Mouse (Mus musculus) heart, adult 9 months (tissue): ENCODE data around the gene Mis18a.

ENCODE experiments used
- DNase-seq, 2 experiments: peaks; one replicate each; pipeline ENCODE4 v3.0.0; 2022; ENCODE audit warnings: low spot score in 2 of 2

The Mis18a gene

DNA sequence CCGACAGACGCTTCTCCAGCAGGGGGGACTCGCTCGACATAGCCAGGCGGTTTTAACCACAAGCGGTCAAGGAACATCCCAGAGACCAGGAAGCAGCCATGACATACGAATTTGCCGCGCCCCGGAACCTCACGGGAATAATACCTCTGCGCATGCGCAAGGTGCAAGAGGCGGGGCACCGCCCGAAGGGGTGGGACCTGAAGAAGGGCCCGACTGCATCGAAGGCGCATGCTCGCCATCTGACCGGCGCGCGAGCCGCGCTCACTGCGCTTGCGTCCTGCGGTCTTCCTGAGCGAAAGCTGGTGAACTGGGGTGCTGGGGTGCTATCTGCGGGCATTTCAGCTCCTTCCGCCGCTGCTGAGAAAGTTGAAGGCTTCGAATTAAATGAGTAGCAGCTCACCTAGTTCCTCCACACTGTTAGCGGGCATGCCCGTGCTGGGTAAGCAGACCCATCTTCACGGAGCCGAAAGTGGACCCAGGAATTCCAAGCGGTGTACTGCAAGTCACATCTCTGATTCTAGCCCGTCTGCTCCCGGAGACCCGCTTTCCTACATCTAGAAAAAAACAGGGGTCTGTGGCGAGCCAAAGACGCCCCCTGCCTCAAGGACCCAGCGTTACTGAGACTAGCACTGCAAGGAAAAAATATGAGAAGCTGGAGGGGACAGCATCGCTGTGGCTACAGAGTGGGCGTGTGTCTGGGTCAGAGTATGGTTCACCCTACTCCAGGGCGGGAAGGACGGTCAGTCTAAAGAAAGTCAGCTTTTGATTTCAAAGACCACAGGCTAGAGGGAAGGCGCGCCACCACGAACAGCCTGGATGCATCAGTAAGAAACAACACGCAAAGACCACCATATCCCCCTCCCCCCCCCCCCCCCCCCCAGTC, at the start of gene Mis18a:
Gene Mis18a, minus strand, starts transcription at position 172 of the 883 bp plus-strand sequence.
- DNase-seq: peak; percentile 93 to 95

DNA sequence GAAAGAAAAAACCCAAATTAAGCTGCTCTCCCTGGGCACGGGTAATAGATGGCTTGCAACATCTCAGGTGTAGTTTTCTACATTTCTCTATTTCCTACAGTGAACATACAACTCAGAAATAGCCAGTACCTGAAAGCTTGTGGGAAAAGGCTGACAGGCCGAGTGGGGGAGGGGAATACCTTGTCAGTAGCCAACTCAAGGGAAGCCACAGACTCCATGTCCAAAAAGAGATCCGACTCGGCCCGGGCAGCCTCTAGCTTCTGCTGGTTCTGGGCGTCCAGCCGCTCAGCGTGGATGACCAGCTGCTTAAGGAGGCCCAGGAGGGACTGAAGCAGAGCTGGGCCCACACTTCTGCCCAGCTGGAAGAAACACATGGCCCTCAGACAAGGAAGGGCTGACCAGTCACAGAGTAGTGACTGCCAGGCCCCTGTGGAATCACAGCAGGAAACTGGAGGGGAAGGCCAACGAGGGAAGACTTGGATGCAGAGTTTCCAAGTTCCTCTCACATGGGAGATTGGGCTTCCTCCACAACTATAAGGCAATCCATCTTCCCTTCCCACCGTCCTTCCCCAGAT, 48.8 kb upstream of the Mis18a start:
- peak in 1 of 2 experiments; percentile 32 for DNase-seq

DNA sequence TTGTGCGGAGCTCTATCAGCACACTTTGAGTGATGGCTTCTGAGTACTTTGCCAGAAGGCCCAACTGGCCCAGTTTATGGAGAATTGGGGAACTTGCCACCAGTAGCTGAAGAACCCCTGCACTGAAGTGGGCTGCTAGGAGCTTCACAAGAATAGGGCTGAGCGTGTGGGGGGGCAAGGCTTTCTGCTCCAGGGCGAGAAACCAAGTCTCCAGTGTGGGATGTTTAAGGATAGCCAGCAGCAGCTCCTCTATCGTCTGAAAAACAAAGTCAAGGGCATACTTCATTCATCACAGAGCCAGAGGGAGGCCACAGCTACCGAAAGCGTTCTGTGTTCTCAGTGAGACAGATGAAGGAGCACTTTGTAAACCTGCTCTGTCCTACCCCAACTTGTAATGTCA, 47.4 kb upstream of the Mis18a start:
- no peak for DNase-seq

DNA sequence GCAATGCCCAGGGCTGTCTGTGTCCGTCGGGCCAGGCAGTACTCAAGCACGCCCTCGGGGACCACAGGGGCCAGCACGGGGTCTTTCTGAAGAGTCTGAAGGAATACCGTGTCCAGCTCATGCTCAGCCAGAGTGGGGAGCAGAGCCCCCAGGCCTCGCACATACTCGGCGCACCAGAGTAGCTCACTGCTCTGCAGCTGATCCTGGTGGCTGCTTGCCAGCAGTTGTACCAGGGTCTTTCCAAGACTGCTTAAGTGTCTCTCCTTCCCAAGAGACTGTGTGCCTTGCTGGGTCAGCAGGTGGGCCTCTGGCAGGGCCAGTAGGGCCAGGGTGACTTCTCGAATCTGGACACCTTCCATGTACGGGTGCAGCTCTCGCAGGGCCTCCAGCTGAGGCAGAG, 47.0 kb upstream of the Mis18a start:
- DNase-seq: no peak

DNA sequence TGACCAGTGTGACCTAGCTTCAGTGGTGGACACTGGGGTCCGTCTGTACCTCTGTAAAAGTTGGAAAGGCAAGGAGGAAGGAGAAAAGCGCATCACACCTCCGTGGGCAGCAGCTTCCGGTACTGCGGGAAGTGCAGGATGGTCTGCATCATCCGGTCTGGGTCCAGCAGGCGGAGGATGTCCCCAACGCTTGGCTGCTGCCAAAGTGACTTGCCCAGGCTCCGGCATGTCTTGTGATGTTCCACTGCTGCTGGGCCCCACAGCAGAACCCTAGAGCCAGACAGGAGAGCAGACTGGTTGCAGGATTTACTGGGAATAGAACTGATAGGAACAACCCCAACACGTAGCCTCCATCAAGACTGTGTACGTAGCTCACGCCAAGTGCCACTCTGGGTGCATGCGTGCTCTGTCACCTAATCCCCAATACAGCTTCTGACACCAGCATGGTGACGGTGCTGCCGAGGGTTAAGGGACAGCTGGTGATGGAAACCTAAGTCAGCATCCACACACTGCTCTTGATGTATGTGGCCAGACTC, 39.8 kb upstream of the Mis18a start:
- no peak for DNase-seq

DNA sequence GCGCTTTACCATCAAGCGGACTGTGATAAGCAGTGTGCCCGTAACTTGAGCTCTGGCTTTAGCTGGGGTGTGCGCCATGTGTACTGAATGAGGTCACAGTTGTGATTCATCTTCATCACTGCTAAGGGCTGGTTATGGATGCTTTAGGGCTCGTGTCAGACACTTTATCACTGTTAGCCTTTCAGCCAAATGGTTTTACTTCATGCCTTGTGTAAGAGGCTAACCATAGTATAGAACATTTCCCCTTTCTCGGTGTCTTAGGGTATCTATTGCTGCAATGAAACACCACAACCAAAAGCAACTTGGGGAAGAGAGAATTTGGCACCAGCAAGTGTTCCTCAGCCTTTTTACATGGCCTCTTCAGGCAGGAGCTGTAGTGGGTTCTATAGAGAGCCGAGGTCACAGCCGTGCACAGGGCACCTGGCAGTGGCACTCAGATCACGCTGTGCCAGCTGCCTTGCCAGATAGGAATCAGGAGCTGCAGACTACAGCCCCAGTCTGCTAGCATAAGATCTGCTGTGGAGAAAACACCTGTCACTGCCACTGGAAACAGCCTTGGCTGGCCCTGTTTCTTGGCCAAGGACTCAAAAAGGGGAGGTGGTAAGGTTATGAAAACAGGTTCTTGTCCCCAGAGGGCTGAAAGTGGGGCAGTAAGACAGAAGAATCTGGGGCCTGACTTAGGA, 38.1 kb upstream of the Mis18a start:
- no peak for DNase-seq

DNA sequence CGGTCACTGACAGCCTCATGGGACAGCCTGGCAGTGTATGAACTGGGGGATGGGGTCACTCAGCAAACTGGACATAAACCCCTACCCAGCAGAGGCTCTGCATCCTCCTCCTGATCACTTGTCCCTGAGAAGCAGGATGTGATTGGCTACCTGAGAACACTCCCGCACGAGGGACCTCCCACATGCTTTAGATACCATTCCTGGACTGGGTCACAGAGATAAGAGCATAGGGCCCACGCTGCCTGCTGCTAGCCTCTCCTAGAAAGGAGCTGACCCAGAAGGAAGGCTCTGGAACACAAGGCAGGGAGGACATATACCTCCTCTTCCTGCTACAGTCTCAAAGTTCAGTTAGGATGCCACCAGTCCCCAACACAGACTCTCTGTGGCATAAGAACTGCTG, 33.3 kb upstream of the Mis18a start:
- no peak for DNase-seq

DNA sequence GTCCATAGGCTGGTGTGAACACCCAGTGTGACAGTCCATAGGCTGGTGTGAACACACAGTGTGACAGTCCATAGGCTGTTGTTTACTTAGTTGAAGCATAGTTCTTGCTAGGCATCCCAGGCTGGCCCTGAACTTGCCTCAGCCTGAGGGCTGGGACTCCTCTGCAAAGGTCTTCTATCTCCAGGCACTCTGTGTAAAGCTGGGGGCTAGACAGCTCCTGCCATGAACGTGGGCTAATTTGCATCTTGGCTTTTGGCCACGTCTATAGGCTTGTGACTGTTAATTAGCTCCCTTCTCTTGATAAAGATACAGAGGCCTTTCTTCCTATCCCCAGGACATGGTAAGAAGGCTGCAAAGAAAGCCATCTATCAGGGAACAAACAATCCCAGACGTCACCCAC, 32.1 kb upstream of the Mis18a start:
- no peak for DNase-seq

DNA sequence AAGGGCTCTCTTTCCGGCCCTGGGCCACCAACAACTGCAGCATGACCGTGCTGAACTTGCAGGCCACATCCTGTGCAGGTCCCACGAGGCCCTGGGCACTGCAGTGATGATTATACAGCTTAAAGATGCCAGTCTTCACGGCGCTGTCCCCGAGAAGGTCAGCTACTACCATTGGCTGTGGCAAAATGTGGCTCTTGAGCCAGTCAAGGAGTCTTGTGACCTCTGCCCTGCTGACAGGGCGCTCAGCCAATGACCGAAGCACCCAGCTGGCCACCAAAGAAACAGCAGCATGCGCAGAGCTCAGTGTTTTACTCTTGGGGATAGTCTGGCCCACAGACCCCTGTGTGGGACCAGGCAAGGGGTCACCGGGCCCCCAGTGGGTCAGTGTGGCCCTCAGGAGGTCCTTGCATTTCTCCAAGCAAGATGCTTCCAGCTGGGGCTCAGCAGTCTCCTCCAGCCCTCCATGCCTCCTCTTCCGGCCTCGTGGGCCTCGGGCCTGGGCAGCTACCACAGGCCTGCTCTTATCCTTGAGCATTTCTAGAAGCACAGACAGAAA, 26.3 kb upstream of the Mis18a start:
- no peak for DNase-seq

DNA sequence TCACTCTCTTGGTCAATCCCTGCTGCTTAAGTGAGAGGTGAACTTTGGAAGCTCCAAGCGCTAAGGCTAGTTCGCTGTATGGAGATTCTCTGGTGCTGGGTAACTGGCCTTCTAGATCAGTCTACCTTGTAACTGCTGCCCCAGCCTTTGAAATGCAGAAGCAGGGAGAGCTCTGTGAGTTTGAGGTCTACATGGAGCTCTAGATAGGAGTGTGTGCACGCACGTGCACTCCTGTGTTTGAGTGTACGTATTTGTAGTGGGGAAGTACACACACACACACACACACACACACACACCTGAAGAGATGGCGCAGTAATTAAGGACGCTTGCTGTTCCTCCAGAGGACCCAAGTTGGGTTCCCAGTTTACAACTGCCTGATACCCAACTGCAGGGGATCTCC, 21.0 kb upstream of the Mis18a start:
- DNase-seq: no peak

DNA sequence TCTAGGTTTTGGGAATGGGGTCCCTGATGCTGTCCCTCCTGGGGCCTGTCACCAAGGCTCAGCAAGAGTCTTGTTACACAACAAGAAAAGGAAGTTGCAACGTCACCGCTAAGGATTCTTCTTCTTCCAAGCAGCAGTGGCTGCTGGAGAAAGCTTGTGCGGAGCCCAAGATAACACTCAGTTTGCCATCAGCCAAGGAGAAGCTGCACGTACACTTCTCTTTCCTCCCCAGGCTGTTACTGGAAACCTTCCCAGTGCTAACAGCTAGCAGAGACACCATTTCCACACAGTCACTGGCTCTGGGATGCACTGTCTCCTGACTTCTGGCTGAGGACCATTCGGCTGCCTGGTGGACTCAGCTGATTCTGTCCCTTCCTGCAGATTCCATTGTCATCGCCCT, 19.9 kb upstream of the Mis18a start:
- peak; percentile 63 to 78 for DNase-seq

DNA sequence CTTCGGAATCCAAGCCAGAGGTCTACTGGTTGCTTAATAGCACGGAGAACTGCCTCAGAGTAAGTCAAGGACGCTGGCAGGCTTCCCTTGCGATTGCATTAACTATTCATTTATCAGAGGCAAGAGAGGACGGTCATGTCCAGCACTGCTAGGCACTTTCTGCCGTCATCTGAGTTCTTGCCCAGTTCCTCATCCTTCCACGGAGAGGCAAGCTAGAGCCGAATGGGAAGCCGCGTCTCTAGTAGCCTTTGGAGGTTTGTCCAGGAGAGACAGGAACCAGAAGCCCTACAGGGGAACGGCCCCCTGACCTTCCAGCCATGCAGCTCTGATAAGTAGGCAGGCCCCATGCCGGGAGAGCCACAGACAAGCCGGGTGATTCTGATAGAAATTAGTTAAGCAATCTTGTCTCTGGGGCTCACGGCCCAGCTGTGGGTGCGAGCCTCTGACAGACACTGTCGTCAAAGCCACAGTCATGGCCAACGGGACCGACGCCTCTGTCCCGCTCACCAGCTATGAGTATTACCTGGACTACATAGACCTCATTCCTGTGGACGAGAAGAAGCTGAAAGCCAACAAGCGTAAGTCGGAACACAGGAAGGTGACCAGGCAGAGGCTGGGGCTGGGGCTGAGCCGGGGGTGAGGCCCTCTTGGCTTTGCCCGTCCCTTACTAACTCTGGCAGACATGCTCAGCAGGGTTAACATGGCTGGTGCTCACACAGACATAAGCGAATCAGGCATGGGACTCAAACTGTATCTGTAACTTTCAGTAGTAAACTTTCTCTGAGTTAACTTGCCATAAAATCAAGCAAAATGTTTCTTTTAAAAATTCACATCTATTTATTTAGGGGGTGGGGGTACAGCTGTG, 11.1 kb upstream of the Mis18a start, which contains the start of gene Mrap:
Gene Mrap, plus strand, starts transcription at position 116 of the 865 bp plus-strand sequence.
- peak; percentile 76 to 78 for DNase-seq

DNA sequence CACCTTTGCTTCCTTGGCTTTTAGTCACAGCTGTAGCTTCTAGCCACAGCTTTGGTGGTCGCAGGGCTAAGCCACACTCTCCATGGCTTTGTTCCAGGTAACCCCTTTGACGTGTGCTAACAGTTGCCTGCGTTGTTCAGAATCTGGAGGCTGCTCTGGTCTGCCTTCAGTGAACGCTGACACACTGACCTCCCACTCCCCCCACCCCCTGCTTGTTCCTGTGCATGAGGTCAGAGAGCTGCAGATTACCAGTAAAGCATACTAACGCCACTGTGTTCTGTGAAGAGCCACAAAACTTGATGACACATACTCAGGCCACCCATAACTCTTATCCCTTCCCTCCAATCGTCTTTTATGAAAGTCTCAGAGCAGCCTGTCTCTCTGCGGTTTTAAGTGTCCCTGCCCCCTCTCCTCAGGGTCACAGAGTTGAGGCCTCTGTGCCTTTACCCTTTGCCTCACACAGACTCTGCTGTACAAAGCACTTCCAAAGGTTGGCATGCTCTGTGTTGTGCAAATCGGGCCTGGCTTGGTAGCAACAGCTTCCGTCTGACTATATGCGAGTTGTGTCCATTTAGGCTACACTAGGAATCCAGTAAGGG, 9.6 kb upstream of the Mis18a start:
- DNase-seq: no peak

DNA sequence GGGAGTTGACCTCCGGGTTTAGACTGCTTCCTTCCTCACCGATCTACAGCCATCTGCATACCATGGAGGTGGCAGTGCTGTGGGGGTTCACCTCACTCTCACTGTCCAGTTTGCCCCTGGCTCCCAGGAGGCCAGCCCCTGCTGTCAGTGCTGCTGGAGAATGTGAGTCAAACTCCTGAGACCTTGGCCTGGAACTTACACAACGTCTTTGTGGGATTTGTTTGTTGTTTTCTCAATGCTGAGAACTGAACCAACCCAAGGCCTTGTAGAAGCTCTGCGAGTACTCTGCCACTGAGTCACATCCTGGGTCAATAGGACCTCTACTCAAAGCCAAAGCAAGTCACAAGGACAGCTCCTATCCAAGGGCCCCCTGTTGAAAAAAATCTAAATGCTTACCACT, 8.4 kb upstream of the Mis18a start:
- DNase-seq: no peak

DNA sequence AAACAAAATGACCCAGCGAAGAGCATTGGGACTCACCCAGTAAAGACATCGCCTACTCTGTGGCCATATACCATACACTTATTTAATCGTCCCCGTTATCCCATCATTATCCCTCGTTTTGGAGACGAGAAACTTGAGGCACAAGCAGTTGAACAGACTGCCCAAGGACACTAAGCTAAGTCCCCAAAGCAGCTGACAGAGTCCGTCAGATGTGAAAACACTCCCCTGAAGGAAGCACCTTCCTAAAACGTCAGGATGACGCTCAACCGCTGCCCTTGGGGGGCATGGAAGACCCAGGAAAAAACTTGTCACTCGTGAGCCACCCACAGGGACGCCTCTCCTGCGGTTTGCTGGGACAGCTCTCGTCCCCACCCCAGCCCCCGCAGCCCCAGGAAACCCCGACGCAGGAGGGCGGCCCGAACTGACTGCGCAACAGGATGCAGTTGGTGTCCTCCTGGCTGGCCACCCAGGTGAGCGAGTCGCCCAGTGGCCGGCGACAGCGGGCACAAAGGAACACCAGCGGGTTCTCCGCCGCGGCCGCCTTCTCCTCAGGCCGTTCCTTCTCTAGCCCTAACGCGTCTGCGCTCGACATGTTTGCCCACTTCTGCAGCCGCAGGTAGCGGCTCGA, 490 bp downstream of the Mis18a start:
- DNase-seq: no peak

DNA sequence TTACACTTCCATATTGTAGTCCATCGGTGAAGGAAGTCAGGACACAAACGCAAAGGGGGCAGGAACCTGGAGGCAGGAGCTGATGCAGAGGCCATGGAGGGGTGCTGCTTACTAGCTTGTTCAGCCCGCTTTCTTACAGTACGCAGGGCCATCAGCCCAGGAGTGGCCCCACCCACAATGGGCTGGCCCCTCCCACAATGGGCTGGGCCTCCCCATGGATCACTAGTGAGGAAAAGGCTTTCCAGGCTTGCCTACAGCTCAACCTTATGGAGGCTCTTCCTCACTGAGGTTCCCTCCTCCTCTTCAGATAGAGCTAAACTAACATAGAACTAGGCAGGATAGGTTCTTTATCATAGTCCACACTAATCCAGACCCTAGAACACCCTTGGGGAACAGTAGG, 3.2 kb downstream of the Mis18a start:
- no peak for DNase-seq

DNA sequence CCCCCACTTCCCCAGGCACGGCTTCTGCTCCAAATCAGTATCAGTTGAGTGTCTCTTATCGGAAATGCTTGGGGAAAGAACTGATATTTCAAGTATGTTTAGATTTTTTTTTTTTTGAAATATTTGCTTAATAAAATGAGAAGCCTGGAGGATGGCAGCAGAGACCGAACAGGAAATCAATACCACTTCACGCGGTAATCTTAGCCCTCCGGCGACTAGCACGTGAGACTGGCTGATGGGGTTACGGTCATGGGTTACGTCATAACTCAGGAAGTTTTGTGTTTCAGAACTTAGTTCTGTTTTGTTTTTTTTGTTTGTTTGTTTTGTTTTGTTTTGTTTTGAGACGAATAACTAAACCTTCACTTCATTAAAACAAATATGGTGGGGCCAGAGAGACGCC, 16.9 kb downstream of the Mis18a start:
- no peak for DNase-seq

DNA sequence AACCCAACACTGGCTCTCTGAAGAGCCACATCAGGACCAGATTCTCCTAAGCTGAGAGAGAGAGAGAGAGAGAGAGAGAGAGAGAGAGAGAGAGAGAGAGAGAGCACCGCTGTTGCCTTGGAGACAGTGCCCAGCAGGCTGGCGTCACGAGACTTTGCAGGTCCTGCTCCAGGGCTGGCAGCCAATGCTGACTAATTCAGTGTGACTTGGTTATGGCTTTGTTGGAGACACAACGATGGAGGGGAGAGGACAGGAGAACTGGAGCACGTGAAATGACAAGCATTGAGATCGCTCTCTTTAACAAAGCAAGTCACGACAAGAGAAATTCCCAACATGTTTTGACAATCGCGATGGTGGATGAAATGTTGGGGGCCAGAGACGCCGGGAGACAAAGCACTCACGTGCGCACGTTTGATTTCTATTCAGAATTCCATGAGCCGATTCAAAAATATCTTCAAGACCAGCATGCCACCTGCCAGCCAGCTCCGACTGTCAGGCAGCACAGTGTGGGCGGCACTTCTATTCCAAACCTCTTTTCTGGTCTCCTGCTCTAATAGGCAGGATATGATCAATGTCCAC, 17.4 kb downstream of the Mis18a start:
- peak in 1 of 2 experiments; percentile 55 for DNase-seq

DNA sequence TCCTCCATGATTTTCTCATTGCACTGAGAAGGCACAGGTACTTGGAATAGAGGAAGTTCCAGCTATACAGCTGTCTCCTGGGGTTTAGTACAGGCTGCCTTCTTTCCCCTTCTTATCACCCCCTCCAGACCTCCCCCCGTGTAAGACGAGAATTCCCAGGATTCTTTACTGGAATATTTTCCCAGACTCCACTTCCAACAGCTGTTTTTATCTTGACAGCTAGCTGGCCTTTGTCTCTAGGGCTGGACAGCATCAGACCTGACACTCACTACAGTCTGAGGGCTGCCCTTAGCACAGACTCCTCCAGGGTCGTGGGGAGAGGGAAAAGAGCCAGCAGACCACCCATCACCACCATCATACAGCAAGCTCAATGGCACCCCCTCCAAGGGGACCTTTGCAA, 20.9 kb downstream of the Mis18a start:
- peak; percentile 44 to 63 for DNase-seq
